Mouse (Mus musculus) myocyte (in vitro differentiated cells): ENCODE data around the gene Tra2b.

ENCODE experiments used
- E2F4 ChIP-seq: IDR thresholded peaks from one replicate; pipeline ENCODE4 v1.6.1; 2011; ENCODE audit warnings: mild to moderate bottlenecking, control low read depth, moderate library complexity; ENCODE audit not compliant: insufficient read depth
- MAX ChIP-seq: IDR thresholded peaks from one replicate; pipeline ENCODE4 v1.6.1; 2011; ENCODE audit warnings: low read depth, mild to moderate bottlenecking, control low read depth
- MYOG ChIP-seq, 3 experiments: IDR thresholded peaks; one replicate each; pipeline ENCODE4 v1.6.1; 2011; ENCODE audit warnings: control low read depth in 2 of 3, low read depth in 2 of 3, mild to moderate bottlenecking in 2 of 3; ENCODE audit not compliant: insufficient read length in 2 of 3, control insufficient read depth in 1 of 3, insufficient read depth in 1 of 3
- POLR2A ChIP-seq: IDR thresholded peaks from one replicate; pipeline ENCODE4 v1.6.1; 2011; ENCODE audit warnings: low read depth, mild to moderate bottlenecking, control low read depth, moderate library complexity; ENCODE audit not compliant: insufficient read length
- REST ChIP-seq: IDR thresholded peaks from one replicate; pipeline ENCODE4 v1.6.1; 2011; ENCODE audit warnings: mild to moderate bottlenecking, control low read depth, moderate library complexity; ENCODE audit not compliant: insufficient read depth, insufficient read length
- TCF12 ChIP-seq: IDR thresholded peaks from one replicate; pipeline ENCODE4 v1.6.1; 2011; ENCODE audit warnings: mild to moderate bottlenecking, control low read depth; ENCODE audit not compliant: poor library complexity, insufficient read depth, severe bottlenecking
- USF1 ChIP-seq: IDR thresholded peaks from one replicate; pipeline ENCODE4 v1.6.1; 2011; ENCODE audit warnings: low read depth, mild to moderate bottlenecking, control low read depth, moderate library complexity

DNA sequence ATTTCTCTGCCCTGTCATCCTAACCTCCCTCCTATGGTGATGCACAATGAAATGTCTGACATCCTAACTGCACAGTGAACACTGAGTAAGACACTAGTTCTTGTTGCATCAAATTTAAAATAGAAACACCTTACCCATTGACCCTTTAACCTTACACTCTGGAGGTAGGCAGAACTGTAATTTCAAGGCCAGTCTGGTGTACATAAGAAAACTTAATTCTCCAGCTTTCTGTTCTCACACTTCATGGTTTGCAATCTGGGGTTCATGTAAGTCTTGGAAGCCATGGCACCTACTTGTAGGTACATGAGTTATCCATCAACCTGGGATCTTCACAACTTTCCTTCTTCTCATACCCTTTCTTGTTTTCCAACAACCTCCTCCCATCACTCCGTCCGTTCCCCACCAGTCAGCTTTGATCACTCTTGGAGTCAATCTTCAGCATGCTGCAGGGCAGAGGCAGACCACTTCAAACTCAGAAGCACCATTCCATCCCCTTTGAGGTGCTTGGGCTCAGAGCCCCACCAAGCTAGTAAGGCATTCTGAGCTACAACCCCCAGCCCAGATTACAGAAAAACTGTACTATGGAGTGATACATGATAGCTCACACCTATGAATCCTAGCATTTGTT is 23.5 kb downstream of the Tra2b start:
- TF ChIP-seq POLR2A (no peak), TCF12 (no peak), E2F4 (no peak), REST (no peak), MAX (no peak), USF1 (no peak), MYOG (IDR thresholded peaks at IDR 0.05; ENCODE audit: control insufficient read depth in 1 of 3, insufficient read depth in 1 of 3, insufficient read length in 2 of 3, low read depth in 2 of 3) (no peak)
